Mouse (Mus musculus): ENCODE measurements around the gene Atg3. TPM values are rescaled to one million over a fixed set of nuclear protein-coding genes. Genes with fewer than 3 reads are reported as not detected.

Atg3 gene
- total and polyA plus RNA-seq, 3 experiments = 7.6 to 22.7 (median 19.1) TPM

- DNase-seq = no peak
- WGBS = 90% methylated on average over 10 of the region's 10 CpGs
- H3K4me3 ChIP-seq = no peak overlapping the region
- intact Hi-C loops (cut with DNase I) = no loop called here
- H3K36me3 ChIP-seq (ENCODE audit: control insufficient read depth, insufficient read depth, low read length) = peaks cover 2% of the 10 kb centered on the region; the same call in 1 of the 2 replicates
- H3K79me2 ChIP-seq (replicated peaks; ENCODE audit: control insufficient read depth, insufficient read depth, low read length) = no peaks in the 10 kb centered on the region; the same call in 1 of the 2 replicates
- no peak overlapping the region for H3K9ac ChIP-seq (ENCODE audit: low read depth, low read length)
- H3K4me1 ChIP-seq (ENCODE audit: control insufficient read depth, insufficient read depth, low read length) = no peaks in the 10 kb centered on the region
- TF ChIP-seq CTCF (IDR thresholded peaks at IDR 0.05) (no peak), POLR2A (IDR thresholded peaks at IDR 0.05; ENCODE audit: insufficient read depth, low read depth, low read length) (no peak), EP300 (IDR thresholded peaks at IDR 0.05; ENCODE audit: insufficient read depth, low read depth, low read length) (no peak)
- H3K27ac ChIP-seq = no peak overlapping the region
- H3K27me3 ChIP-seq (ENCODE audit: control insufficient read depth, insufficient read depth, low read length) = no peaks in the 10 kb centered on the region
Measured at GRCm38 (mm10) chr16:45148488-45149082, 10.0 kb upstream of the Atg3 start.

GRCm38 (mm10) chr16:45154741-45155250 is 3.8 kb upstream of the Atg3 start:
- Histone ChIP-seq H3K9ac (ENCODE audit: low read depth, low read length) (no peak overlapping the region), H3K27me3 (ENCODE audit: control insufficient read depth, insufficient read depth, low read length) (no peaks in the 10 kb centered on the region), H3K4me3 (no peak overlapping the region), H3K27ac (no peak overlapping the region), H3K4me1 (ENCODE audit: control insufficient read depth, insufficient read depth, low read length) (0 out of 2 replicates have a peak, but pooled peaks cover 2% of the 10 kb centered on the region), H3K36me3 (ENCODE audit: control insufficient read depth, insufficient read depth, low read length) (peaks cover 3% of the 10 kb centered on the region; the same call in 1 of the 2 replicates), H3K79me2 (replicated peaks; ENCODE audit: control insufficient read depth, insufficient read depth, low read length) (peaks cover 2% of the 10 kb centered on the region)
- intact Hi-C loops (cut with DNase I) = loop anchor here (5.0 kb wide), 1 partner anchor 57 kb away; no protein-coding TSS in a partner anchor
- TF ChIP-seq POLR2A (IDR thresholded peaks at IDR 0.05; ENCODE audit: insufficient read depth, low read depth, low read length) (no peak), EP300 (IDR thresholded peaks at IDR 0.05; ENCODE audit: insufficient read depth, low read depth, low read length) (no peak), CTCF (IDR thresholded peaks at IDR 0.05) (no peak)
- DNase-seq = no peak
- 53% methylated on average over 3 of the region's 3 CpGs for WGBS

GRCm38 (mm10) chr16:45158136-45158521 is 456 bp upstream of the Atg3 start:
- no peaks in the 10 kb centered on the region for H3K27me3 ChIP-seq (ENCODE audit: control insufficient read depth, insufficient read depth, low read length)
- WGBS = 1% methylated on average over 20 of the region's 20 CpGs
- 0 out of 2 replicates have a peak, but pooled peaks cover 3% of the 10 kb centered on the region for H3K4me1 ChIP-seq (ENCODE audit: control insufficient read depth, insufficient read depth, low read length)
- H3K4me3 ChIP-seq = peak overlapping the region; percentile 78
- peak; percentile 78 to 80 for DNase-seq
- intact Hi-C loops (cut with DNase I) = loop anchor here (5.0 kb wide), 1 partner anchor 61 kb away; no protein-coding TSS in a partner anchor
- H3K36me3 ChIP-seq (ENCODE audit: control insufficient read depth, insufficient read depth, low read length) = peaks cover 4% of the 10 kb centered on the region
- H3K9ac ChIP-seq (ENCODE audit: low read depth, low read length) = peak overlapping the region; percentile 73
- TF ChIP-seq CTCF (IDR thresholded peaks at IDR 0.05) (no peak), EP300 (IDR thresholded peaks at IDR 0.05; ENCODE audit: insufficient read depth, low read depth, low read length) (no peak)
- peaks cover 2% of the 10 kb centered on the region; the same call in 1 of the 2 replicates for H3K79me2 ChIP-seq (replicated peaks; ENCODE audit: control insufficient read depth, insufficient read depth, low read length)
- peak overlapping the region; percentile 86 for H3K27ac ChIP-seq

- Histone ChIP-seq H3K4me1 (ENCODE audit: control insufficient read depth, insufficient read depth, low read length) (0 out of 2 replicates have a peak, but pooled peaks cover 3% of the 10 kb centered on the region), H3K27me3 (ENCODE audit: control insufficient read depth, insufficient read depth, low read length) (no peaks in the 10 kb centered on the region), H3K4me3 (peak overlapping the region; percentile 78), H3K36me3 (ENCODE audit: control insufficient read depth, insufficient read depth, low read length) (peaks cover 7% of the 10 kb centered on the region), H3K79me2 (replicated peaks; ENCODE audit: control insufficient read depth, insufficient read depth, low read length) (peaks cover 2% of the 10 kb centered on the region; the same call in 1 of the 2 replicates), H3K27ac (peak overlapping the region; percentile 86), H3K9ac (ENCODE audit: low read depth, low read length) (peak overlapping the region; percentile 94)
- DNase-seq = no peak
- intact Hi-C loops (cut with DNase I) = loop anchor here (5.0 kb wide), 1 partner anchor 62 kb away; no protein-coding TSS in a partner anchor
- TF ChIP-seq CTCF (IDR thresholded peaks at IDR 0.05) (no peak), POLR2A (IDR thresholded peaks at IDR 0.05; ENCODE audit: insufficient read depth, low read depth, low read length) (no peak), EP300 (IDR thresholded peaks at IDR 0.05; ENCODE audit: insufficient read depth, low read depth, low read length) (no peak)
- WGBS = under 1% methylated on average over 11 of the region's 11 CpGs
Measured at GRCm38 (mm10) chr16:45159389-45159716, 768 bp downstream of the Atg3 start.

- Histone ChIP-seq H3K4me3 (no peak overlapping the region), H3K36me3 (ENCODE audit: control insufficient read depth, insufficient read depth, low read length) (peaks cover 2% of the 10 kb centered on the region; the same call in 1 of the 2 replicates), H3K4me1 (ENCODE audit: control insufficient read depth, insufficient read depth, low read length) (no peaks in the 10 kb centered on the region), H3K9ac (ENCODE audit: low read depth, low read length) (no peak overlapping the region), H3K27me3 (ENCODE audit: control insufficient read depth, insufficient read depth, low read length) (no peaks in the 10 kb centered on the region), H3K79me2 (replicated peaks; ENCODE audit: control insufficient read depth, insufficient read depth, low read length) (no peaks in the 10 kb centered on the region), H3K27ac (no peak overlapping the region)
- intact Hi-C loops (cut with DNase I) = no loop called here
- DNase-seq = no peak
- TF ChIP-seq CTCF (IDR thresholded peaks at IDR 0.05) = no peak
- no peak for TF ChIP-seq POLR2A (IDR thresholded peaks at IDR 0.05; ENCODE audit: insufficient read depth, low read depth, low read length)
- no peak for TF ChIP-seq EP300 (IDR thresholded peaks at IDR 0.05; ENCODE audit: insufficient read depth, low read depth, low read length)
- 88% methylated on average over 2 of the region's 2 CpGs for WGBS
Measured at GRCm38 (mm10) chr16:45178552-45178951, 20.0 kb downstream of the Atg3 start.

- no peak for TF ChIP-seq CTCF (IDR thresholded peaks at IDR 0.05)
- TF ChIP-seq EP300 (IDR thresholded peaks at IDR 0.05; ENCODE audit: insufficient read depth, low read depth, low read length) = no peak
- TF ChIP-seq POLR2A (IDR thresholded peaks at IDR 0.05; ENCODE audit: insufficient read depth, low read depth, low read length) = no peak
Measured at GRCm38 (mm10) chr16:45181824-45182223, 23.2 kb downstream of the Atg3 start.

More at GRCm38 (mm10) chr16:45181824-45182223, 23.2 kb downstream of the Atg3 start:
- peaks cover 3% of the 10 kb centered on the region; the same call in 1 of the 2 replicates for H3K36me3 ChIP-seq (ENCODE audit: control insufficient read depth, insufficient read depth, low read length)
- H3K27me3 ChIP-seq (ENCODE audit: control insufficient read depth, insufficient read depth, low read length) = no peaks in the 10 kb centered on the region
- H3K79me2 ChIP-seq (replicated peaks; ENCODE audit: control insufficient read depth, insufficient read depth, low read length) = no peaks in the 10 kb centered on the region
- no peak for DNase-seq
- no peak overlapping the region for H3K9ac ChIP-seq (ENCODE audit: low read depth, low read length)
- no peak overlapping the region for H3K4me3 ChIP-seq
- WGBS = 94% methylated on average over 5 of the region's 5 CpGs
- no peak overlapping the region for H3K27ac ChIP-seq
- H3K4me1 ChIP-seq (ENCODE audit: control insufficient read depth, insufficient read depth, low read length) = no peaks in the 10 kb centered on the region
- intact Hi-C loops (cut with DNase I) = no loop called here

All from heart, adult 2 months (tissue).